Mouse (Mus musculus): ENCODE data around the gene Twsg1.

The Twsg1 gene

GRCm38 (mm10) chr17:65885697-65886529 lies 65.1 kb downstream of the Twsg1 start, which contains the start of gene Ralbp1:
Gene Ralbp1 (minus strand): TSS chr17:65885798.
- no peak for DNase-seq (ENCODE audit: low spot score in 2 of 2)

GRCm38 (mm10) chr17:65885398-65885696 lies 65.7 kb downstream of the Twsg1 start:
- no peak for DNase-seq (ENCODE audit: low spot score in 2 of 2)

GRCm38 (mm10) chr17:65884691-65885397 lies 66.2 kb downstream of the Twsg1 start:
- peak; percentile 98 to 100 for DNase-seq (ENCODE audit: low spot score in 2 of 2)

GRCm38 (mm10) chr17:65884061-65884669 lies 66.9 kb downstream of the Twsg1 start:
- no peak for DNase-seq (ENCODE audit: low spot score in 2 of 2)

GRCm38 (mm10) chr17:65877026-65877425 lies 74.0 kb downstream of the Twsg1 start:
- DNase-seq (ENCODE audit: low spot score in 2 of 2): no peak

- no peak for DNase-seq (ENCODE audit: low spot score in 2 of 2)
Measured at GRCm38 (mm10) chr17:65873834-65874233, 77.2 kb downstream of the Twsg1 start.

- DNase-seq (ENCODE audit: low spot score in 2 of 2): no peak
Measured at GRCm38 (mm10) chr17:65873156-65873555, 77.9 kb downstream of the Twsg1 start.

- no peak for DNase-seq (ENCODE audit: low spot score in 2 of 2)
Measured at GRCm38 (mm10) chr17:65872652-65873051, 78.4 kb downstream of the Twsg1 start.

GRCm38 (mm10) chr17:65872051-65872450 lies 79.0 kb downstream of the Twsg1 start:
- DNase-seq (ENCODE audit: low spot score in 2 of 2): no peak

All from urinary bladder, postnatal 4 days (tissue).